In the genomic region with DNA sequence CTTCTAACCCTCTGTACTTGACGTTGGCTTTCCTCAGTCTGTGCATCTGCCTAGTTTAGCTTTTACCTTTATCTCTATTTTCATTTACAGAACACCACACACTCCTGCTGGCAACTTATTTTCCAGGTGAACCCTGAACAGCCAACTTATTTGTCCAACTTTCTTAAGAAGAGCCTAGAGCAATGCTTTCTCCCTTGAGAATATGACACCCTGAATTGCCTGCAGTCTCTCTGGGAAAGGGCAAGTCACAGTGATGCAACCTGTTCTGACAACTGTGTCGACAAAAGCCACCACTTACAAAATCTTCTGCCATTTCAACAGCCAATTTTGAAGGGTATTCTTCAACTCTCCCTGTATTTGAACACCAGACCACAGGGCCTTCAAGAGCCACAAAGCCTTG, we compare ENCODE assay signal across 25 mouse cellular contexts. TPM values are rescaled to one million over a fixed set of nuclear protein-coding genes. Genes with fewer than 3 reads are reported as not detected.
DNase-seq lines count a peak whose midpoint lies in the region; ATAC-seq lines count a peak whose summit lies in the region.
"Had no signal": no experiment of that assay in that cellular context is flagged by ENCODE, and none has a peak within 500 bp of the region (broad histone marks: within the 10 kb centered on the region; RNA-seq: fewer than 3 reads in every experiment).

No protein-coding gene starts in this region.

- no peaks in the 10 kb centered on the region for H3K27me3 ChIP-seq in midbrain, embryonic 11.5 days (ENCODE audit: control insufficient read depth, insufficient read depth, low read length)
- H3K27me3 ChIP-seq: heart, embryonic 13.5 days; hindbrain, embryonic 13.5 days; intestine, embryonic 15.5 days had no signal

- H3K4me3 ChIP-seq in brown adipose tissue, adult 24 weeks (ENCODE audit: insufficient read depth, low read depth, low read length), result no peak overlapping the region
- no peak overlapping the region for H3K4me3 ChIP-seq in midbrain, embryonic 11.5 days (ENCODE audit: low read depth, low read length)
- H3K4me3 ChIP-seq: gastrocnemius, adult 2 months; heart, adult 2 months; heart, embryonic 10.5 days; heart, embryonic 13.5 days; hindbrain, embryonic 13.5 days; intestine, embryonic 15.5 days had no signal

- H3K36me3 ChIP-seq in midbrain, embryonic 11.5 days (ENCODE audit: control insufficient read depth, insufficient read depth, low read length), result no peaks in the 10 kb centered on the region
- H3K36me3 ChIP-seq: heart, embryonic 10.5 days; intestine, embryonic 15.5 days had no signal

- 87% methylated on average over 2 of the region's 2 CpGs for WGBS in midbrain, embryonic 11.5 days

- no peak overlapping the region for H3K9ac ChIP-seq in midbrain, embryonic 11.5 days (ENCODE audit: low read length)
- H3K9ac ChIP-seq: forebrain, postnatal 0 days; heart, embryonic 13.5 days; hindbrain, embryonic 13.5 days; intestine, embryonic 15.5 days had no signal

- peak; percentile 13 for DNase-seq in adrenal gland, postnatal 10 days
- DNase-seq in adrenal gland, adult 2 months, result no peak
- peak; percentile 50 for DNase-seq in 416B (ENCODE audit: low read depth)
- no peak for DNase-seq in gastrocnemius, postnatal 25 days
- no peak for DNase-seq in midbrain, embryonic 11.5 days (ENCODE audit: low spot score, missing footprints)
- DNase-seq: cerebellum, adult 18-20 months; cerebellum, adult 9-10 months; cerebellum, postnatal 14 days; forebrain, postnatal 0 days; gastrocnemius, adult 2 months; gastrocnemius, postnatal 14 days; heart, adult 2 months; heart, postnatal 14 days; kidney, adult 11 months had no signal

- H3K4me1 ChIP-seq in brown adipose tissue, adult 24 weeks (ENCODE audit: control insufficient read depth, insufficient read depth, insufficient read length, low read length), result peaks cover 2% of the 10 kb centered on the region; the same call in 1 of the 2 replicates
- H3K4me1 ChIP-seq in midbrain, embryonic 11.5 days (ENCODE audit: control insufficient read depth, insufficient read depth, low read length), result peaks cover 7% of the 10 kb centered on the region

- no peak overlapping the region for H3K4me2 ChIP-seq in midbrain, embryonic 11.5 days
- H3K4me2 ChIP-seq: heart, embryonic 13.5 days; hindbrain, embryonic 13.5 days; intestine, embryonic 15.5 days had no signal

- ATAC-seq in megakaryocyte, adult 5-6 weeks (ENCODE audit: poor library complexity, severe bottlenecking), result peak; percentile 30
- ATAC-seq in midbrain, embryonic 11.5 days (ENCODE audit: low FRiP score), result no peak
- ATAC-seq: CD4-positive, CD25-positive, alpha-beta regulatory T cell, adult 4 months; forebrain, embryonic 14.5 days; forebrain, postnatal 0 days; hindbrain, embryonic 16.5 days; intestine, embryonic 15.5 days had no signal

- no peaks in the 10 kb centered on the region for H3K9me3 ChIP-seq in midbrain, embryonic 11.5 days (ENCODE audit: control insufficient read depth, low read length)
- H3K9me3 ChIP-seq: heart, embryonic 10.5 days; heart, embryonic 13.5 days; hindbrain, embryonic 13.5 days; intestine, embryonic 15.5 days had no signal

- peak overlapping the region; percentile 74 for H3K27ac ChIP-seq in brown adipose tissue, adult 24 weeks (replicated peaks; ENCODE audit: low read depth, low read length)
- H3K27ac ChIP-seq in midbrain, embryonic 11.5 days (ENCODE audit: low read depth, low read length), result no peak overlapping the region
- H3K27ac ChIP-seq: gastrocnemius, adult 2 months; heart, adult 2 months; heart, embryonic 10.5 days; heart, embryonic 13.5 days; hindbrain, embryonic 13.5 days; intestine, embryonic 15.5 days had no signal

RNA-seq across cellular contexts. Expression of a gene that starts 3.6 kb away (rescaled TPM):
- 100 to 1,000 TPM; 145 to 167 TPM for total RNA-seq in adrenal gland, postnatal 10 days (2021)
- total RNA-seq in adrenal gland, adult 2 months (2021), result 100 to 1,000 TPM; 113 to 195 TPM
- polyA plus RNA-seq in adrenal gland, adult 2 months (2012; rRNA removed), result 45.3 and 46.1 TPM in 2 replicates
- polyA plus RNA-seq in brown adipose tissue, adult 24 weeks (2012; ENCODE audit: insufficient read depth, insufficient read length, missing spikeins), result 125 and 136 TPM in 2 replicates
- total RNA-seq in megakaryocyte, adult 5-6 weeks (2015), result 22.2 and 25.1 TPM in 2 replicates
- 39.1 and 39.8 TPM in 2 replicates for total RNA-seq in megakaryocyte, adult 5-6 weeks (2017)
- total RNA-seq in gastrocnemius, postnatal 25 days (2021), result 10 to 100 TPM; 17.9 to 22.3 TPM
- 36.9 and 37.7 TPM in 2 replicates for polyA plus RNA-seq in midbrain, embryonic 11.5 days (2014; fragmentation: Nextera tagmentation; extraction: Ambion mirVana)

RNA-seq across cellular contexts. Expression of a gene that starts 34.6 kb away (rescaled TPM):
- total RNA-seq in adrenal gland, postnatal 10 days (2021), result 1 to 10 TPM in 1 of 2 experiments, under 1 TPM in 1; 0.30 to 1.1 TPM
- not detected for total RNA-seq in adrenal gland, adult 2 months (2021)
- polyA plus RNA-seq in adrenal gland, adult 2 months (2012; rRNA removed), result 0.18 and 0.20 TPM in 2 replicates
- not detected in 2 replicates for polyA plus RNA-seq in brown adipose tissue, adult 24 weeks (2012; ENCODE audit: insufficient read depth, insufficient read length, missing spikeins)
- total RNA-seq in megakaryocyte, adult 5-6 weeks (2015), result 36.9 and 41.1 TPM in 2 replicates
- total RNA-seq in megakaryocyte, adult 5-6 weeks (2017), result 24.5 and 39.6 TPM in 2 replicates
- total RNA-seq in gastrocnemius, postnatal 25 days (2021), result not detected
- polyA plus RNA-seq in midbrain, embryonic 11.5 days (2014; fragmentation: Nextera tagmentation; extraction: Ambion mirVana), result 0.23 and 0.33 TPM in 2 replicates
- total RNA-seq: forebrain, postnatal 0 days; gastrocnemius, adult 2 months; gastrocnemius, postnatal 14 days; heart, adult 2 months; heart, postnatal 14 days had no signal
- polyA plus RNA-seq: brain, embryonic 14.5 days; C2C12; forebrain, embryonic 14.5 days had no signal

Comparison
In these comparisons a context has a peak if more than half of its experiments do, and no peak if none do; other contexts are left out.
1. DNase-seq: peak in adrenal gland, postnatal 10 days (single experiment) and 416B (single experiment); none in adrenal gland, adult 2 months (single experiment), gastrocnemius, postnatal 25 days (single experiment) and midbrain, embryonic 11.5 days (single experiment).
2. RNA of a gene that starts 34.6 kb away (total RNA-seq): 24.5 to 41.1 TPM in megakaryocyte, adult 5-6 weeks; 0.30 to 1.1 TPM in adrenal gland, postnatal 10 days, not detected in adrenal gland, adult 2 months and not detected in gastrocnemius, postnatal 25 days; every median in the first group is over 10 times any median in the second.